Mouse (Mus musculus): ENCODE results near the gene Eif3f.

DNA sequence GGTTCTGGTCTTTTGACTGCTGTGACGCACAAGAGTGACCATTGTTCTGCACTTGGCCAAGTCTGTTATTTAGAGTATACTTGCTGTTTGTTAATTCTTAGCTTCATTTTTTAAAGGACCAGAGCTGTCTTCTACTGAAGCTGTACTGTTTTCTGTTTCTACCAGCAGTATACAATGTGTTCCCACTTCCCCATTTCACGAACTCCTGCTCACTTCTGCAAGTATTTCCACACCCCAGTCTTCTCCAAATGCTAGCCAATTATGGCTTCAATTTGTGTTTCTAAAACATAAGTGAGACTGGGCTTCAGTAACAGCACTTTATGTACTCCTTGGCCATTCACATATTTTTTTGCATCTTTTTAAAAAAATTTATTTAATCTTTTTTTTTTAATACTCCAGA, 23.5 kb downstream of the Eif3f start:
- TF ChIP-seq CTCF (IDR thresholded peaks at IDR 0.05; ENCODE audit: borderline replicate concordance, insufficient read depth, low read depth, low read length), result no peak
- TF ChIP-seq POLR2A (IDR thresholded peaks at IDR 0.05; ENCODE audit: borderline replicate concordance, insufficient read depth, low read length), result no peak
